Mouse (Mus musculus): ENCODE measurements at regions not wholly inside any gene's neighbourhood (a gene's known extent, or its start where the extent isn't known, plus 50 kb on each side); places are given as distances from the start of the nearest gene placed in this dataset.
"Not testable (repeated sequence)": the region's sequence is repeated elsewhere in the genome, so short reads cannot be mapped to it uniquely, and the experiment has no call there.

DNA sequence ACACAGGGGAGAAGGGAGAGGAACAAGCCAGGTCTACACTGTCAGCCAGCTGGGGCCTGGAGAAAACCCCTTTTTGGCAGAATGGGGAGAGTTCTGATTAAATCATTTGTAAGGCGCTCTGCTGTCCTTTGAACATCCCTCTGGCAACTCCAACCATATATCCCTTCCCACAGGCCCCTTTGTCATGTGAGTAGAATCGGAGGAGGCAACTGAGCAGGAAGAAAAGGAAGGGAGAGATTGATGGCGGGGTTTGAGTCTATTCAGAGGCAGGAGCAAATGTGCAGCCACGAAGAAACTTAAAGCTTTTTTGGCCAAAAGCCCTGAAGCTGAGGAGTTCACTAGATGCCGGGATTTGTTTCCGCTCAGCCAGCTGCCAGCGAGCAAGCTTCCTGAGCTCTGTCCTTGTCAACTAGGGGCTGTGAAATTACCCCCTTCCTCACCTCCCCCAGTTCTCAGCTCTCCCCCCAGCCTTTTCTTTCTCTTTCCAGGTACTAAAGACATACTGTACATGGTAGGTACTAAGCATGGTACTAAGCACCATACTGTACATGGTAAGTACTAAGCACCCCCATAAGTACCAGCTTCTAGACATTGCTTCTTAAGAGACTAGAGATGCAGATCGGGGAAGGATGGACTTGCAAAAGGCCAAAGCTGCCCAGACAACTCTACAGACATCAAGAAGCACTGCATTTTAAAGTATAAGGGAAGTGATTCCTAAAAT, 100.6 kb upstream of the Fam78b start:
- DNase-seq (ENCODE audit: low spot score) = no peak

GRCm38 (mm10) chr1:166901574-166901973, 99.6 kb upstream of the Fam78b start:
- DNase-seq (ENCODE audit: low spot score) = no peak

DNA sequence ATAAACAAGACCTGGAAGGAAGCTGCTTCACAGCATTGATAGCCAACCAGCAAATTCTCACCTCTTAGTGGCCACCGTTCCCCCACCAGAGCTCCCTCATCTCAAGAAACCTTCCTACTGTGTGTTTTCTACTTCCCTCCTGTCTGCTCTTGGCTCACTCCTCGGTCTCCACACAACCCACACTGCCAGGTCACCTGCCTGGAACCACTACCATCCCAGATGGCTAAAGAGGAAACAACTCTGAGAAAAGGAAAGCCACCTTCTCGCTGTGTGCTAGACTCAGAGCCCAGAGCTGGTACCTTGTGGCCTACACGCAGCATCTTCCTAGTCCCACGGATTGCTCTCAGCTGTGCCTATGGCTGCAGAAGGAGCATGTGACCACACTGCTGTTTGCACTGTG, 97.8 kb upstream of the Fam78b start:
- no peak for DNase-seq (ENCODE audit: low spot score)

GRCm38 (mm10) chr1:166908231-166908805, 92.9 kb upstream of the Fam78b start:
- no peak for DNase-seq (ENCODE audit: low spot score)

DNA sequence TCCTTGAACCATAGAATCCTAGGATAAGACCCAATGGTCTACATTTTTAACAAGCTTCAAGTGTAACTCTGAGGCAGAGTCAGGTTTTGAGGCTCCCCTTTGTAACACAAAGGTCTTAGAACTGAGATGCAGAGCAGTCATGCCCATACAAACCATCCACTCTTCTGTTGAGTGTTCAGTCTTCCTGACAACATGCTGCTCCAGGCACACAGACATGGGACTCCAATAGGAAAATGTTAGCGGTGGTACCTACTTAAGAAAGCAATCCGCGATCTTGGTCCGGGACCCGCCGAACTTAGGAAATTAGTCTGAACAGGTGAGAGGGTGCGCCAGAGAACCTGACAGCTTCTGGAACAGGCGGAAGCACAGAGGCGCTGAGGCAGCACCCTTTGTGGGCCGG, 89.0 kb upstream of the Fam78b start:
- not testable (repeated sequence) for DNase-seq (ENCODE audit: low spot score)

GRCm38 (mm10) chr1:166922911-166923712, 78.1 kb upstream of the Fam78b start:
- no peak for DNase-seq (ENCODE audit: low spot score)

- no peak for DNase-seq (ENCODE audit: low spot score)
Measured at GRCm38 (mm10) chr1:166923713-166923975, 77.6 kb upstream of the Fam78b start.

DNA sequence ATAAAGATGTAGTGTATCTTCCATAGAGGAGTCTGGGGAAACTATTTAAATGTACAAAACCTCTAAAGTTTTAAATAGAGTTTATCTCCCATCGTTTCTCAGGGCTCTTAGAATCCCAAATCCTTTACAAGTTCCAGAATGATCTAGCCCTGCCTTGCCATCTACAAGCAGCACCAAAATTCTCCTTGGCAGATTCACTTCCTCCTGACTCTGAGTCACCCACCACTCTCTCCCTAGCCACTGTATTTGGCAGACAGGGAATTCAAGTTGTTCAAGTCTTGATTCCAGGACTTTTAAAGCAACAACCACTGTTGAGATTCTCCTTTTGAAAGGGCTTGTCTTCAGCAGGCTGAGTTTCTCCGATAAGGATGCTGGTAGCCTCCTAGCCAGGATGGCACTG, 77.1 kb upstream of the Fam78b start:
- no peak for DNase-seq (ENCODE audit: low spot score)

GRCm38 (mm10) chr1:166926078-166926477, 75.1 kb upstream of the Fam78b start:
- no peak for DNase-seq (ENCODE audit: low spot score)

GRCm38 (mm10) chr1:166939744-166940143, 61.5 kb upstream of the Fam78b start:
- not testable (repeated sequence) for DNase-seq (ENCODE audit: low spot score)

GRCm38 (mm10) chr1:166940146-166941076, 60.8 kb upstream of the Fam78b start:
- not testable (repeated sequence) for DNase-seq (ENCODE audit: low spot score)

DNA sequence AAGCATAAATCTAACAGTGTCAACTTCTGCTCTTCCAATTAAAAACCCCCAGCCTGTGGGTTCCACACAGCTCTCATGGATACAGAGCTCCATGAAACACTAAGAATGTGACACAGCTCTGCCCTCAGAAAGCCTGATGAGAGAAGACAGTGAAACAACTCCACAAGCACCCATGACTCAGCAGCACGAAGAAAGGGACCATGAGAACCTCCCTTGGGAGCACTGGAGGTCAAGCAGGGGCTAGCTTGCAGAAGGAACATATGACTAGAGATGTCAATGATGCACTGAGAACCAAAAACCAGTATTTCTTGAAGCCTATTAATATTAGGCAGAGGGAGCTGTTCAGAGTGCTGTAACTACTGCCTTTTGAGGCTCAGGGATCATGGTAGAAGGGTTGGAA, 59.0 kb upstream of the Fam78b start:
- DNase-seq (ENCODE audit: low spot score) = no peak

DNA sequence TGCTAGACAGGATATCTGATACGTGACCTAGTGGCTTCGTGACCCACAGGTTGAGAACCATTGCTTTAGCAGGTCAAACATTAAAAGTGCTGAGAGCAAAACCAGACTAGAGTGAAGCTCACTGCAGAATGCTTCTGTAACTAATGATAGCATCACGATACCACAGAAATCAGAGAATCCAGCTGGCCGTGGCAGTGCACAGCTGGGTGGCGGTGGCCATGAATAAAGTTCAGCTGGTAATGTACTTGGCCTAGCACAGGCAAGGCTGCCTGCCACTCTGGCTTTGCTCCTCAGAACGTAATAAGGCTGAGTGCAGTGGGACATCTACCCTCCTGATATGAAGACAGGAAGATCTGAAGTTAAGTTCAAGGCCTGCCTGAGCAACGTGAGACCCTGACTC, 56.7 kb upstream of the Fam78b start:
- no peak for DNase-seq (ENCODE audit: low spot score)

- no peak for DNase-seq (ENCODE audit: low spot score)
Measured at GRCm38 (mm10) chr1:166947844-166948702, 53.1 kb upstream of the Fam78b start.
